Mouse (Mus musculus) left cerebral cortex, adult 2 months (tissue): ENCODE measurements at regions not wholly inside any gene's neighbourhood (a gene's known extent, or its start where the extent isn't known, plus 50 kb on each side); places are given as distances from the start of the nearest gene placed in this dataset.
A peak's percentile ranks its signal among the peaks of the same experiment; 100 is the strongest.

Experiments used
- DNase-seq, 2 experiments: peaks; one replicate each; pipeline ENCODE4 v3.0.0; 2021 to 2022; ENCODE audit warnings: low spot score in 2 of 2, mixed read lengths in 1 of 2; ENCODE audit errors: extremely low spot score in 1 of 2
- H3K27ac ChIP-seq: fragments of 200-600 bp; 2 replicates; pipeline ENCODE4 v1.8.1; 2022
- H3K4me3 ChIP-seq: fragments of 200-600 bp; 2 replicates; pipeline ENCODE4 v1.8.1; 2022
- CTCF ChIP-seq: fragments of 200-600 bp; IDR thresholded peaks from 2 replicates; pipeline ENCODE4 v1.8.1; 2022; ENCODE audit warnings: antibody characterized with exemption, mild to moderate bottlenecking, moderate library complexity
- intact Hi-C: fragments of 180-260 bp; cut with DNase I; formaldehyde crosslinking; loops from one replicate; pipeline ENCODE4 v1.15.1; 2025

DNA sequence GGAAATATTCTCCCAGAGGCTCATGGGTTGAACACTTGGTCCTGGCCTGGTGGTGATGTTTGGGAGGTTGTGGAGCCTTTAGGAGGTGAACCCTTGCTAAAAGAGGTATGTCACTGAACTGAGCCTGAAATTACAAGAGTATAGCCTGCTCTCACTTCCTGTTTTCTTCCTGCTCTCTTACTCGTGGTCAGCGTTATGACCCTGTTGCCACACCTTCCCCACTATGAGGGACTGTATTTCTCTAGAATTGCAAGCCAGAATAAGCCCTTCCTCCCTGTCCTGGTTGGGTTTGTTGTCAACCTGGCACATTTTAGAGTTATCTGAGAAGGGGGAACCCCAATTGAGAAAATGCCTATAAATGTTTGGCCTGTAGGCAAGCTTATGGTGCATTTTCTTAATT, 674.1 kb downstream of the Epm2a start:
- intact Hi-C loops = loop anchor here (5.0 kb wide), 1 partner anchor 190 kb away; no protein-coding TSS in a partner anchor
- no peak for DNase-seq

GRCm38 (mm10) chr10:12018281-12018680, 675.1 kb downstream of the Epm2a start:
- H3K4me3 ChIP-seq = no peak overlapping the region
- no peak overlapping the region for H3K27ac ChIP-seq
- no peak for TF ChIP-seq CTCF
- no peak for DNase-seq
- intact Hi-C loops = loop anchor here (5.0 kb wide), 1 partner anchor 189 kb away; no protein-coding TSS in a partner anchor

More for the DNA sequence above, 674.1 kb downstream of the Epm2a start:
- no peak overlapping the region for H3K27ac ChIP-seq
- no peak for TF ChIP-seq CTCF
- H3K4me3 ChIP-seq = no peak overlapping the region

DNA sequence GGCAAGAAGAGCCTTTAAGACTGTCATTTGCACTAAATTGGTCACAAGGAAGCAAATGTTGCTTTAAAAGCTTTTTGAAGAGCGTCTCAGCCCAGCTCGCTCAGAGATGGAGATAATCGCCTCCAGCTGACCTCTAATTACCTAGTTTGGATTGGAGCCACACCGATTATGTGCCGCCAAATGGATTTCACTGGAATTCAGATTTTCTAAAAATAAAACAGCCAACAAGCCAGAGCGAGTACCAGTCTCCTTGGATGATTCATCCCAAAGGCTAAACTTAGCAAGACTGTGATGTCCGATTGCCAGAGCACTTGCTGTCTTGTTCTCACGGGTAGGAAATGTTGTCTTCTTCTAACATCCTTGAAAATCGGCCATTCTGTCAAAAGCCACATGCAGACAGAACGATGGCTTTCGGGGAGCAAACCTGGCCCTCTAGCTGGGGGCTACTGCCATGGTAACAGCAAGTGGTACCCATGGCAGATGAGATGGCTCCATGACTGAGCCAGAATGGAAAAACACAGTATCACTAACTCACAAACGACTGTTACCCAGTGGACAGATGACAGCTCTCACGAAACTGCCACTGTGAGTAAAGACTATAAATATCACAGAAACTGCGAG, 676.1 kb downstream of the Epm2a start:
- peak; percentile 28 to 48 for DNase-seq
- Histone ChIP-seq H3K4me3 (no peak overlapping the region), H3K27ac (peak overlapping the region; percentile 85)
- no peak for TF ChIP-seq CTCF
- intact Hi-C loops = loop anchor here (5.0 kb wide), 1 partner anchor 188 kb away; no protein-coding TSS in a partner anchor

DNA sequence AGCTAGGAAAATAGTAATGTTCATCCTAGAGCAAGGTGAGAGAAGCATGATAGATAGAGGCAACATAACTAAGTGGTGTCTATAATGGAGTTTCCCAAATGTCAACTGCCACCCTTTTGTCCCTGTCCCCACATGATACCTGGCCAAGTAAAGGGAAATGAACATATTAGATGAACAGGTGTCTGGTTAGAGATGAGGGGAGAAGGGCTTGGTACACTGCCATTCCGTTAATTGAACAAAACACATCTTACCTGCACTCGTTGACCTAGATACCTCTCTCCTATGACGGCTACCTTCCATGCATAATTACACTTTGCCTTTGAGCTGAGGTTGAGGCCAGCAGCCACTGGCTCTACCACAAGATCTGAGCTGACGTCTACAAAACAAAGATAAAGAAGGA, 677.4 kb downstream of the Epm2a start:
- DNase-seq = no peak
- intact Hi-C loops = no loop called here
- no peak overlapping the region for H3K27ac ChIP-seq
- no peak overlapping the region for H3K4me3 ChIP-seq
- no peak for TF ChIP-seq CTCF

DNA sequence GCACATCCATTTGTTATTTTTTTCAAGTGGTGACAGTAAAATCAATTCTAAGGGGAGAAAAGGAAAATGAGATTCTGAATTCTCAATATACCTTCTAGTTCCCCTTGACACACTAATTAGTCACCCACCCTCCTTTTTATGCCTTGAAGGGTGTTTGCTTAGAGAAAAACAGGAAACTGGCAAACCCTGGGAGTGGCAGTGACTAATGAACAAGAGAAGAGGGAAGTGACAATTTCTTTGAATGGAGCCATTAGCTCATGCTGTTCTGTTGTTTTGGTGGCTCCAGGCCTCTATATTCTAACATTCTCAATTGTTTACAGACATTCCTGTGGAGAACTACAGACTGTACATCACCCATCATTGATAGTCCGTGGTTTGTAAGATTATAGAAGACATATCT, 692.0 kb downstream of the Epm2a start:
- DNase-seq = no peak
- no peak for TF ChIP-seq CTCF
- intact Hi-C loops = no loop called here
- Histone ChIP-seq H3K27ac (no peak overlapping the region), H3K4me3 (no peak overlapping the region)

DNA sequence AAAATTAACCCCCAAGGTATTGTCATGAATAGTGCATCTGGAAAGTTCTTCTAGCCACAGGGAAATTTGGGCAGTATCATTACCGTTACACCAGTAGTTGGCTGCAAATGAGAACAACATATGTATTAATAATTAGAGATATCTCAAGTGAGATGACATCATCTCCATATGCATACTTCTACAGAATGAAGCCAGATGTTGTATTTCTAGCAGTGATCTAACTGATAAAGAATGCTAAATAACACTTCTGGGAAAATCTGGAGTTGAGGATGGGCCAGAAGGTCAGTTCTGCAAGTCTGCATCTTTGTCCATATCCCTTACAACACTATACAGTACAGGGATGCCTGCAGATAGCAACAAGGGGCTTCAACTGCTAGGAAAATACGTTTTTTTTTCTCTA, 702.7 kb downstream of the Epm2a start:
- DNase-seq = no peak
- no peak for TF ChIP-seq CTCF
- H3K4me3 ChIP-seq = no peak overlapping the region
- intact Hi-C loops = no loop called here
- no peak overlapping the region for H3K27ac ChIP-seq

DNA sequence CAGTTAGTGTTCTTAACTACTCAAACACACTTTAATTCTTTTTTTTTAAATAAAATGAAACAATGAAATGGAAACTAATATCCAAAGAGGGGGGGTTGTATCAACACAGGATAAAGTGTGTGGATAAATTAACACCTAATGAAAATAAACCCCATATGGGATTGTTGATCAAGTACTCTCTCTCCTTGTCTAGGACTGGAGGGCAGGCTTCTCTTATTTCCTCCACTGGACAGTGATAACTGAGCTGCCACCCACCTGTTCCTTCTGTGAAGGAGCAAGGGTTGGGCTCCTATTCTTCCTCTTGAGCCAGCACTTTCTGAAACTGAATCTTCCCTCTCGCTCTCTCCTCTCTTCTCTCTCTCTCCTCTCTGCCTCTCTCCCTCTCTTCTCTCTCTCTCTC, 716.5 kb downstream of the Epm2a start:
- intact Hi-C loops = no loop called here
- H3K27ac ChIP-seq = no peak overlapping the region
- TF ChIP-seq CTCF = no peak
- no peak overlapping the region for H3K4me3 ChIP-seq
- no peak for DNase-seq

GRCm38 (mm10) chr10:12061069-12061861, 718.1 kb downstream of the Epm2a start:
- intact Hi-C loops = no loop called here
- H3K4me3 ChIP-seq = no peak overlapping the region
- no peak for TF ChIP-seq CTCF
- no peak overlapping the region for H3K27ac ChIP-seq
- DNase-seq = no peak

GRCm38 (mm10) chr10:12062302-12062701, 719.1 kb downstream of the Epm2a start:
- no peak for DNase-seq
- intact Hi-C loops = no loop called here
- Histone ChIP-seq H3K27ac (no peak overlapping the region), H3K4me3 (no peak overlapping the region)
- no peak for TF ChIP-seq CTCF

- TF ChIP-seq CTCF = no peak
- intact Hi-C loops = no loop called here
- H3K27ac ChIP-seq = no peak overlapping the region
- DNase-seq = no peak
- no peak overlapping the region for H3K4me3 ChIP-seq
Measured at GRCm38 (mm10) chr10:12083961-12084360, 740.8 kb downstream of the Epm2a start.

GRCm38 (mm10) chr10:12092521-12092920, 749.3 kb downstream of the Epm2a start:
- intact Hi-C loops = no loop called here
- H3K27ac ChIP-seq = no peak overlapping the region

DNA sequence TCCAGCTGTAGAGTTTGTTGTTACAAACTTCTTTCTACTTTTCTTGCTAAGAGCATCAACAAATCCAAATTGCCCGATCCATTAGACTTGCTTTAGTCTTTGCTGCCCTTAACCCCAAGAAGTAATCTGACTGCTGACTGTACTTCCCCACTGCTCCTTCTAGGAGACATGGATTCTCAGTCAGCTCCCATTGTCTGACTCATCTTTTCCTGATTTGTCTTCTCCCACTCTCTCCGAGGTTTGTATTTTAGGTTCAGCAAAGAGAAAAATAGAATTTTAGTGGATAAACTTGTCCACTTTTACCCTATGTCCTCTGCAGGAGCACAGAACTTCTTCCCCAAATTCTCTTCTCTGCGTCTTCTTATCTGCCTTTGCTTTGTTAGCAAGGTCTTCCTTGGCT, 753.5 kb downstream of the Epm2a start:
- no peak for DNase-seq
- TF ChIP-seq CTCF = no peak
- H3K27ac ChIP-seq = no peak overlapping the region
- intact Hi-C loops = no loop called here
- no peak overlapping the region for H3K4me3 ChIP-seq

More at GRCm38 (mm10) chr10:12092521-12092920, 749.3 kb downstream of the Epm2a start:
- H3K4me3 ChIP-seq = no peak overlapping the region
- no peak for DNase-seq
- no peak for TF ChIP-seq CTCF
